Mouse (Mus musculus) embryonic facial prominence, embryonic 11.5 days (tissue): ENCODE data around the gene Wdr83. TPM values are rescaled to one million over a fixed set of nuclear protein-coding genes. Genes with fewer than 3 reads are reported as not detected.

Experiments used
- ATAC-seq: fragments of 200-750 bp; cut with Nextera tagmentation; replicated peaks from 2 replicates; pipeline ENCODE4 v1.8.0; 2017; ENCODE audit warnings: low read depth; ENCODE audit not compliant: insufficient number of reproducible peaks, low FRiP score, low TSS enrichment
- DNase-seq: peaks from one replicate; pipeline ENCODE4 v3.0.0-alpha.2; 2015; ENCODE audit warnings: low spot score
- H3K27ac ChIP-seq: fragments of 300-500 bp; sonication (generic); replicated peaks from 2 replicates; pipeline ENCODE4 v1.5.1; 2014; ENCODE audit warnings: mild to moderate bottlenecking, low read depth, low read length, control low read depth
- H3K27me3 ChIP-seq: fragments of 300-500 bp; sonication (generic); 2 replicates; pipeline ENCODE4 v1.6.1; 2014; ENCODE audit warnings: mild to moderate bottlenecking, low read length, moderate library complexity, mixed read lengths; ENCODE audit not compliant: control insufficient read depth, insufficient read depth
- H3K36me3 ChIP-seq: fragments of 300-500 bp; sonication (generic); replicated peaks from 2 replicates; pipeline ENCODE4 v1.6.1; 2014; ENCODE audit warnings: low read depth, mild to moderate bottlenecking, low read length, moderate library complexity, mixed read lengths; ENCODE audit not compliant: control insufficient read depth, insufficient read depth
- H3K4me1 ChIP-seq: fragments of 300-500 bp; sonication (generic); 2 replicates; pipeline ENCODE4 v1.6.1; 2014; ENCODE audit warnings: low read length, mixed read lengths; ENCODE audit not compliant: control insufficient read depth, insufficient read depth
- H3K4me2 ChIP-seq: fragments of 300-500 bp; sonication (generic); 2 replicates; pipeline ENCODE4 v1.6.1; 2014; ENCODE audit warnings: low read depth, mild to moderate bottlenecking, control low read depth, low read length, moderate library complexity
- H3K4me3 ChIP-seq: fragments of 300-500 bp; sonication (generic); 2 replicates; pipeline ENCODE4 v1.5.1; 2014; ENCODE audit warnings: low read depth, low read length, control low read depth
- H3K9ac ChIP-seq: fragments of 300-500 bp; sonication (generic); replicated peaks from 2 replicates; pipeline ENCODE4 v1.6.1; 2014; ENCODE audit warnings: mild to moderate bottlenecking, control low read depth, low read length
- H3K9me3 ChIP-seq: fragments of 300-500 bp; sonication (generic); replicated peaks from 2 replicates; pipeline ENCODE4 v1.6.1; 2016; ENCODE audit warnings: mild to moderate bottlenecking, low read length, inconsistent platforms, mixed read lengths; ENCODE audit not compliant: control insufficient read depth
- WGBS: fragments of 180-500 bp; shearing (Covaris S2); extraction: QIAGEN DNeasy Blood & Tissue Kit; methylation state at CpG from one replicate; pipeline ENCODE4 v1.1.7; 2014; 5-methylcytosine and 5-hydroxymethylcytosine counted together
- polyA plus RNA-seq: library from polyadenylated mRNA; unstranded; fragments of >200 nt; fragmentation: Nextera tagmentation; extraction: Ambion mirVana; gene quantifications from 2 replicates; pipeline ENCODE4 v1.2.1, GENCODE M21; 2014

Gene Wdr83
- polyA plus RNA-seq, 1 experiment from 2014 or later: 48.6 TPM

DNA sequence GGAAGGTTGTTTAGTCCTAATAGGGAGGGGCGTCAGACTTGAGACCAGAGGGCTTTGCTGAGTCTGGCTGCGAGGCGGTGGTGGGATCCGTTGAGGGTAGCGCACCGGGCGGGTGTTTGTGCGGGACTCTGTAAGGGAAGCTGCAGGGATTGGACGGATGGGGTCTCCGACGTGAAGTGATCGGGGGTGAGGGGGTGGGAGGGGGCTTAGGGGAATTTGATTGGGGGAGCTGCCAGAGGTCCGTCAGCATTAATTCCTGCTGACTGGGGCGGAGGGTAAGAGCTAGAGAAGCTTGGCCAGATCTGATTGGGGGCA is 43.8 kb downstream of the Wdr83 start:
- peak overlapping the region; percentile 84 for H3K4me2 ChIP-seq
- WGBS: under 1% methylated on average over 14 of the region's 14 CpGs
- H3K4me3 ChIP-seq: peak overlapping the region; percentile 83
- H3K36me3 ChIP-seq: peaks cover 4% of the 10 kb centered on the region
- peak overlapping the region; percentile 99 for H3K27ac ChIP-seq
- no peaks in the 10 kb centered on the region for H3K9me3 ChIP-seq
- peaks cover 3% of the 10 kb centered on the region for H3K4me1 ChIP-seq
- no peaks in the 10 kb centered on the region for H3K27me3 ChIP-seq
- H3K9ac ChIP-seq: peak overlapping the region; percentile 92
- DNase-seq (peak; percentile 73), ATAC-seq (peak; percentile 75)

DNA sequence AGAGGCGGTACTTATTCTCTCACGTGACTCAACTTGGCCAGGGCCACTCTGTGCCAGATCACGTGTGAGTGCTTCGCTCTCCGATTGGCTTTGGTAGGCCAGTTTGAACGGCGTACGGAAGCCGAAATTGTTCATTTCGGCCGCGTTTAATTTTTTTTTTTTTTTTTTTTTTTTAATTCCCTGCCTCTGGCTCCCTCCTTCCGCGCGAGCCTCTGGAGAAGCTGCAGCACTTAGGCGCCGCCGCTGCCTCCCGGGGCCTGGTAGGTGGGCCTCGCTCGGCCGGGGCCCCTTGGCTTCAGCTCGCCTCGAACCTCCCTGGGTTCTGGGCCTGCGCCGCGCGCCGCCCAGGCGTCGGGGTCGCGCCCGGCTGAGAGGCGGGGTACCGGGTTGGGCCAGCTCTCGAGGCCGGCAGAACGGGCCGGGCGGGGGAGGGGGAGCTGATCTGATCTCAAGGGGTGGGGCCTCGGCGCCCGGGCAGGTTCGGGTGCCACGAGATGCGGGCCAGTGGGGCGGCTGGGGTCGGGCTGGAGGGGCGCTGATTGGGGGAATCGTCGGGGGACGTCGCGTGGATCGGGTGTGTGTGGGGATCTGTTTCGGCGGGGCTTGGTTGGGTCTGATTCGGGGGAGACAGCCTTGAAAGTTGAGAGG is 44.3 kb downstream of the Wdr83 start, which contains the start of gene Tnpo2:
Gene Tnpo2 (plus strand): TSS at position 198 of the 648 bp plus-strand sequence.
- Histone ChIP-seq H3K36me3 (peaks cover 4% of the 10 kb centered on the region), H3K4me2 (peak within 1 kb of the TSS; percentile 84), H3K27me3 (no peaks in the 10 kb centered on the region), H3K4me3 (peak within 1 kb of the TSS; percentile 83), H3K4me1 (peaks cover 3% of the 10 kb centered on the region), H3K27ac (peak within 1 kb of the TSS; percentile 99), H3K9ac (peak within 1 kb of the TSS; percentile 92), H3K9me3 (no peaks in the 10 kb centered on the region)
- peak; percentile 84 for ATAC-seq
- WGBS: under 1% methylated on average over 52 of the region's 59 CpGs
- peak; percentile 97 for DNase-seq

DNA sequence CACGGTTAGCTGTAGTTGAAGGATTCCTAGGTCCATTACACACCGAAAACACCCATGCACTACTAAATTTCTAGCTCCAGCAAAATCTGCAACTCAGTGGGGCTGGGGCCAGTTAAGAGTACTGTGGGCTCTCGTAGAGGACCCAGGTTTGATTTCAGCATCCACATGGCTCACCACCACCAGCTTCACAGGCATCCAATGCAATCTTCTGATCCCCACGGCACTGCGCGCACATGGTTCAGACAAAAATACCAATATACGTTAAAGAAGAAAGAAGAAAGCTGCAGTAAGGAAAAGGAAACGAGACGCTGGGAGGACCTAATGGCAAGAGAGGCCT is 44.8 kb downstream of the Wdr83 start:
- Histone ChIP-seq H3K4me1 (peaks cover 3% of the 10 kb centered on the region), H3K4me2 (peak overlapping the region; percentile 75), H3K9ac (peak overlapping the region; percentile 76), H3K4me3 (peak overlapping the region; percentile 83), H3K27me3 (no peaks in the 10 kb centered on the region), H3K27ac (peak overlapping the region; percentile 61), H3K36me3 (peaks cover 4% of the 10 kb centered on the region), H3K9me3 (no peaks in the 10 kb centered on the region)
- WGBS: 0% methylated on average over 9 of the region's 9 CpGs
- no peak for DNase-seq
- peak; percentile 19 for ATAC-seq

DNA sequence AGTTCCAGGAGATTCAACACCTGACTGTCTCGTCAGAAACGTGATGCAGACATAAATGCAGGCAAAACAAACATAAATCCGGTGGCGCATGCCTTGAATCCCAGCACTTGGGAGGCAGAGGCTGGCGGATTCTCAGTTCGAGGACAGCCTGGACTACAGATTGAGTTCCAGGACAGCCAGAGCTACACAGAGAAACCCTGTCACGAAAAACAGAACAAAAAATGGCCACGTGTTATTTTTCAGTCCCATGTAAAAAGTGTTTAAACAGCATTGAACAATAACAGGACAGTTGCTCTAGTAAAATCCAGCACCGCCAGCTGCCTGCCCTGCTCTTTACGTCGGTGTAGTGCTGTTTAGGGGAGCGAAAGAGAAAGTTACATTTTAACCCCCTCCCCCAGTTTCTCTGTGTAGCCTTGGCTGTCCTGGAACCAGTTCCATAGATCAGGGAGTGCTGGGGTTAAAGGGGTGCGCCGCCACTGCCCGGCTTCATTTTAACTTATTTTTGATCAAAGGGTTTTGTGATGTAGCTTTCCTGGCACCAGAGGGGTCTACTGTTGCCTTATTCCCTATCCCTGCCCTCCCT is 45.3 kb downstream of the Wdr83 start:
- under 1% methylated on average over 15 of the region's 15 CpGs for WGBS
- ATAC-seq (0 out of 2 replicates have a peak, but pooled peaks have one; percentile 12), DNase-seq (peak; percentile 41)
- Histone ChIP-seq H3K27me3 (no peaks in the 10 kb centered on the region), H3K36me3 (peaks cover 4% of the 10 kb centered on the region), H3K9me3 (no peaks in the 10 kb centered on the region), H3K4me2 (peak overlapping the region; percentile 75), H3K4me3 (peak overlapping the region; percentile 83), H3K4me1 (peaks cover 3% of the 10 kb centered on the region), H3K9ac (peak overlapping the region; percentile 76), H3K27ac (peak overlapping the region; percentile 61)

DNA sequence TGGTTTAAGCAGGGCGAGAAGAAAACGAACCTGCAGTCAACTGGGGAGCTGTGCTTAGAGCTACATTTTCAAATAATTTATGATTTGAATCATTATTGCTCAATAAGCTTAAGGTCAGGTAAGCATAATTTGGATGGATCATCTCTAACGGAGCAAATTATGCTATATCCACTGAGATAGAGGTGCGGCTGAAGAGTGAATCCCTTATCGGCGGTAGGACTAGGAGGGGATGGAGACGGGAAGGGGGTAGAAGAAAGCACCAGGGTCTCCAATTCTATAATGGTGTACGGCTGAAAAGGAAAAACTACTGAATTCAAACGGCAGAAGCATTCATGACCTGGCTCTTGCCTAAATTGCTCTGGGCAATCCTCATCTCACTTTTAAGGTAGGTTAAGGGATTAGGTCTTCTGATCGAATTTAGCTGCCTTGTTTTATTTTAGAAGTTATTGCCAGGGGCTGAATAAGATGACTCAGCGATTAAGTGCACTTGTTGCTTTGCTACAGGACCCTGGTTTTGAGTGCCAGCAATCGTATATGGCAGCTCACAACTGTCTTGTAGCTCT is 45.9 kb downstream of the Wdr83 start:
- Histone ChIP-seq H3K4me1 (peaks cover 3% of the 10 kb centered on the region), H3K9me3 (no peaks in the 10 kb centered on the region), H3K27me3 (no peaks in the 10 kb centered on the region), H3K4me2 (peak overlapping the region; percentile 75), H3K9ac (peak overlapping the region; percentile 76; the same call in 1 of the 2 replicates), H3K4me3 (peak overlapping the region; percentile 83), H3K27ac (no peak overlapping the region), H3K36me3 (no peaks in the 10 kb centered on the region; the same call in none of the 2 replicates)
- ATAC-seq: no peak
- no peak for DNase-seq
- WGBS: 6% methylated on average over 12 of the region's 12 CpGs

DNA sequence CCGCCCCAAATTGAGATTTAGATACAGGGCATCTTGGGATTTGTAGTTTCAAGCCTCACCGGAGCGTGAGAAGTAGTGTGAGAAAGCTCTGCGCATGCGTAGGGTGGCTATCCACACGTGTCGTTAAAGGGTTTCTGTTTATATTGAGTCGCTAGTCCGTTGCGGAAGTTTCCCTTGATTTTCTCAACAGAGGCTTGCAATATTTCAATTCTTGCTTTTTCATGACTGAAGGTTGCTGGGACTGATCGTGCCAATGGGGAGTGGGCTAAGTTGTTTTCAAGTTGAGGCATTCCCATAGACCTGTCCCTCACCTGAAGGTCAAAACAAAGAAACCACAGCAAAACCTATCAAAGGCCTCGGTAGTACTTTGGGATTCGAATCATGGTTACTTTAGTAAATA is 46.3 kb downstream of the Wdr83 start:
- Histone ChIP-seq H3K36me3 (no peaks in the 10 kb centered on the region; the same call in 1 of the 2 replicates), H3K9ac (0 out of 2 replicates have a peak overlapping the region, but pooled peaks have one; percentile 22), H3K4me2 (peak overlapping the region; percentile 75), H3K4me1 (peaks cover 3% of the 10 kb centered on the region), H3K27ac (no peak overlapping the region), H3K9me3 (no peaks in the 10 kb centered on the region), H3K27me3 (no peaks in the 10 kb centered on the region), H3K4me3 (peak overlapping the region; percentile 83)
- 4% methylated on average over 13 of the region's 13 CpGs for WGBS
- DNase-seq (peak; percentile 89), ATAC-seq (no peak)

DNA sequence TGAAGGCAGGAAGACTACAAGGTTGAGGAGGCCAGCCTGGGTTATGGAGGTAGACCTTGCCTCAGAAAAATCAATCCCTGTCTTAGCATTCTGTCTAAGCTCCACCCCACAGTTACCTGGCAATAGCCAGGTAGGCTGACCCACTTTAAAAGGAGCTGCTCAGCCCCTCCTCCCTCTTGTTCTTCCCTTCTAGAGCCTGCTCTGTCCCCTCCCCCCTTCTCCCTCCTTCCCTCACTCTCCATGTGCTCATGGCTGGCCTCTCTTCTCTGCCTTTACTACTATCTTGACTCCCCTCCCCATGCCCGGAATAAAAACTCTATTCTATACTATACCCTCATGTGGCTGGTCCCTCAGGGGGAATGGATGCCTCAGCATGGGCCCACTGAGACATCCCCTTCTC is 47.2 kb downstream of the Wdr83 start:
- 57% methylated on average over 1 of the region's 1 CpGs for WGBS
- no peak overlapping the region for H3K9ac ChIP-seq
- H3K4me1 ChIP-seq: peaks cover 3% of the 10 kb centered on the region
- no peak overlapping the region for H3K4me2 ChIP-seq
- H3K36me3 ChIP-seq: no peaks in the 10 kb centered on the region; the same call in 1 of the 2 replicates
- ATAC-seq (no peak), DNase-seq (no peak)
- no peak overlapping the region for H3K4me3 ChIP-seq
- H3K27me3 ChIP-seq: no peaks in the 10 kb centered on the region
- H3K9me3 ChIP-seq: no peaks in the 10 kb centered on the region
- no peak overlapping the region for H3K27ac ChIP-seq
